Mouse (Mus musculus): ENCODE measurements around the gene Itpr1. TPM values are rescaled to one million over a fixed set of nuclear protein-coding genes. Genes with fewer than 3 reads are reported as not detected.
A peak's percentile ranks its signal among the peaks of the same experiment; 100 is the strongest.

Itpr1 gene
- total RNA-seq, 2 experiments from 2014 or later: 335 to 379 TPM

DNA sequence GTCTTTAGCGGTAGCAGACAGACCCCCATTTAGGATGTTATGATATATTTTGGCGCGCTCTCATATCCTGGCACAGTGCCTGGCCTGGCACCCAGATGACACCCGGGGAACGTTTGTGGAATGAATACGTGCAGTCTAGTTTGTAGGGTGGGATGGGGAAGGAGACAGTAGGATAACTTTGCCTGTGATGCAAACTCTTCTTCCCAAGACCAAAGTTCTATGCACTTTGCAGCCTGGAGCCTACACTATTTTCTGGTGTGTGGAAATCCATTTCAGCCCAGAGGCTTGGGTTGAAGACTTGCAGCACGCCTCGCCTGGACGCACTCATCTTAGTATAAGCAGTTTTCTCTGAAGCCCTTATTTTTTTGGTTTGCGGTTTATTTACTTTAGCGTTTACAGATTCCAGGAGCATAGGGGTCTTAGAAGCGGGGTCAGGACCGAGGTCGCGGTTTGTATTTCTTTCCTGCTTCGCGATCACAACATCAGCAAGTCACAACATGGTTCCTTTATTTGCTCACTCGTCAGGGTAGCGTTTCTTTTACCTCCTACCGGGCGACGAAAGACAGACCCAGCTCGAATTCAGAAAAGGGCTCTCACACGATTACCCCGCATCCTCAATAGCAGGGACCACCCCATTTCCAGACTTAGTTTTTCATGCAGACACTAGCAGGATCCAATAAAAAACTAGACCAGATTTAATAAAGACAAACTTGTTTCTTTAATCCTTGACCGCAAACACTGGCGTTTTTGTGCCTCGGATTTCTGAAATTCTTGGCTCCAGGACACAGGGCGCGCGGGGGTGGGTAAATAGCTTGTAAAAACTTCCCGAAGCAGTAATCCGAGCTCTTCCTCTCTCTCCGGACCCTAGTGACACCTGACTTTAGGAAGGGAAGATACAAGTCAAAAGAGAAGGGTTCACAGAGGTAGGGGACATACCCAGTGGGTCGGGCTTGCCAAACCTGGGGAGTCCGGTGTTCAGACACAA lies 708 bp upstream of the Itpr1 start:
- intact Hi-C loops (cut with DNase I): loop anchor here (5.0 kb wide), 1 partner anchor 115 kb away; no protein-coding TSS in a partner anchor
- DNase-seq (ENCODE audit: low spot score in 2 of 2): peak in 1 of 2 experiments; percentile 11

DNA sequence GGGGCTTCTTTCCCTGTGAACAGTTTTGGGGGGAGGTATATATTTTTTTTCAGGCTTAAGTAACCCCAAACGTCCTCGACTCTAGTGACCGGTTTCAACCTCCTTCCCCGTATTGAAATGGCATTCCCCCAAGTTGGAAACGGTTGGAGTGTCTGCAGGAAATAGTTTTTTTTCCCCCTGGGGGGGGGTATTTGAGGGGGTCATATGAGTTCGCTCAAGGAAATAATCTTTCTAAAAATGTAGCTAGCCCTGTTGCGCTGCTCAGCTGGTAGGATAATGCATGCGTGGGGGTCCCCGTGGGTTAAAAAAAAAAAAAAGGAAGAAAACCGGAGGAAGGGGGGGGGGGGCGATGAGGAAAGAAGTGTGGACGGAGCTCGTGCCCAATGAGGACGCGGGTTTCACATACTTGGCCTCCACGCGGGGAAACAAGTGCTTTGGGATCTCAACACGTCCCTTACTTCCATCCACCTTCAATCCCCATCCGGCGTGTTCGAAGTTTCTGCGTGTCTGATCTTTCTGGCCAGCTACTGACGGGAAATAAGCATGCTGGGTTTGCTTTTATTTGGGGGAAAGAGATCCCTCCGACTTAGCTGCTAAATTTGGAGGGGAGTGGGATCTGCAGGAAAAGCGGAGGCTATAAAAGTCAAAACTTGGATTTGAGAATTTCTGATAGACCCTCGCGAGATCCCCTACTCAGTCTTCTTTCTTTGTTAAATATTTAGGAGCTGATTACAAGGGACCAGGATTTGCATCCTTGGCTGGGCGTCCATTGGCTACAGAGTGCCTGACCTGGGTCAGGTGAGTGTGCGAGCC lies 791 bp downstream of the Itpr1 start:
- intact Hi-C loops (cut with DNase I): loop anchor here (1.0 to 5.0 kb wide), 2 partner anchors 116 to 118 kb away; no protein-coding TSS in a partner anchor
- DNase-seq (ENCODE audit: low spot score in 2 of 2): peak in 1 of 2 experiments; percentile 43

DNA sequence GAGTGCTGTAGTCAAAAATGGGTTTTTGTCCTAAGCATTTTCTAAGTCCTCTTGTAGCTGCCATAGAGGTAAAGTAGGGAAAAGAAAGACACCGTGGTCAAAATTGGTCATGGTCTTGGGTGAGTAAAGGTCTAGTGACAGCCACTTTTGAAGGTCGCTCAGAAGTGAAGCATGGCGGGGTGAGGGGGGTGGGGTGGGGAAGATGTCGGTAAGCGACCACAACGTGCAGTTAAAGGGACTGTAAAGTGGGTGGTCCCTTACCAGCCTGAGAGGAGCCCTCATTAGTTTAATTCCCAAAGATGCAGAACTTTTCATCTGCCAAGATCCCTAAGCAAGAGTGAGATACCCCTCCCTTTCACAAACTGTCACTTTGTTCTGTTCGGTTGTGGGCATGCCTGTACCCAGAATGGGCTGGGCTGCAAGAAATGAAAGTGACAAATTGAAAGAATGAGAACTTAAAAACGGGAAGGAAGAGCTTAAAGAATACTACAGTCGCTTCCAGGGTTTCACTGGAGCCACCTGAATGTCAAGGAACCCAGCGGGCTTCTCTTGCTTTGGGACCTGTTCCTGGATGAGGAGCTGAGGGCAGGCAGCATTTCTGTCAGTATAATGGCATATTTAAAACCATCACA lies 1.5 kb downstream of the Itpr1 start:
- DNase-seq (ENCODE audit: low spot score in 2 of 2): peak in 1 of 2 experiments; percentile 17
- intact Hi-C loops (cut with DNase I): loop anchor here (5.0 kb wide), 1 partner anchor 117 kb away; no protein-coding TSS in a partner anchor

DNA sequence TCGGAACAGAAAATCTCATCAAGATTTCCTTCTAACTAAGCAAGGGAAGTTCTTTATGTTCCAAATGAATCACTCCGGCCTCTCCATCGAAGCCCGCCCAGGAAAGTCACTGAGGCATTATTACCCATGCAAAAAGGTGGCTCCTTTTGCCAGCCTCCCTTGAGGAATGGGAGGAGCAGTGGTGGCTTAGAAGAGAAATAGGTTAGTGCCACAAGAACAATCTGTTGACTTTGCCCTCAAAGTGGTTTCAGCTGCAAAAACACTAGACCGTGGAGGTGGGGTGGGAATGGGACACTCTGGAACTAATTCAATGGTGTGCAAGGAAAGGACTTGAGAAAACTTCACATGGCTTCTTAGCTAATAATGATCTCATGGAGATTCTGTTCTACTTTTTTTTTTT lies 3.2 kb downstream of the Itpr1 start:
- intact Hi-C loops (cut with DNase I): no loop called here
- DNase-seq (ENCODE audit: low spot score in 2 of 2): no peak

DNA sequence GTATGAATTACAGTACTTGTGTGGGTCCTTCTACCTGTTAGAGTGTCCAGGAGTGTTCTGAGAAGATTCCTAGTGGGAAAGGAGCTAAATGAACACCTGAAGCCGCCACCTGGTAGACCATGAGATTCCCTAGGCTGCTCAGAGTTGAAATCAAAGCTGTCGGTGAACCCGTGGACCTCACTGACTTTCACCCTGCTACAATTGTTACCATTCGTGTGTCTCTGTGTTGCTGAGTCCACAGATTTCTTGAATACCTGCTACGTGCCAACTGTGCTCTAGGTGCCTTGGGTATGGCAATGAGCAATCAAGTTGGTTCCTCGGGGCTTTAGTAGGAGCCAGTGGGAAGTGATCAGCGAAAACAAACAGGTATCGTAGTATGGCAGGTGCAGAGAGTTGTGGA lies 3.9 kb downstream of the Itpr1 start:
- intact Hi-C loops (cut with DNase I): no loop called here
- DNase-seq (ENCODE audit: low spot score in 2 of 2): no peak

DNA sequence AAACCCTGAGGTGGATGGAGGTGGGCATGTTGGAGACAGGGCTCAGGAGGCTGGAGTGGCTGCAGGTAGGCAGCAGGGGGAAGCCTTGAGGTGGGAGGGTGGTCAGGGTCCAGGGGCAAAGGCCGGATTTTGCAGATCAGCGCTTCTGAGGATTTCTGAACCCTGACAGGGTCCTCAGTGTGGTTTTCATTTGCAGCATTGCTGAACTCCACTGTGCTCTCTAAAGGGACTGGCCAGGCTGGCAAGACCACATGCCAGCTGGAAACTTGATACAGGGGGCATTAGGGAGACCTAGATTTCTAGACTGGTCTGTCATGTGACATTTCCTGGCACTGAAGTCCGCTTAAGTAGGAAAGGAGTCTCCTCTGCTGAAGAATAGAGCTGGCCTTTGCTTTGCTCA lies 5.1 kb downstream of the Itpr1 start:
- DNase-seq (ENCODE audit: low spot score in 2 of 2): no peak
- intact Hi-C loops (cut with DNase I): no loop called here

DNA sequence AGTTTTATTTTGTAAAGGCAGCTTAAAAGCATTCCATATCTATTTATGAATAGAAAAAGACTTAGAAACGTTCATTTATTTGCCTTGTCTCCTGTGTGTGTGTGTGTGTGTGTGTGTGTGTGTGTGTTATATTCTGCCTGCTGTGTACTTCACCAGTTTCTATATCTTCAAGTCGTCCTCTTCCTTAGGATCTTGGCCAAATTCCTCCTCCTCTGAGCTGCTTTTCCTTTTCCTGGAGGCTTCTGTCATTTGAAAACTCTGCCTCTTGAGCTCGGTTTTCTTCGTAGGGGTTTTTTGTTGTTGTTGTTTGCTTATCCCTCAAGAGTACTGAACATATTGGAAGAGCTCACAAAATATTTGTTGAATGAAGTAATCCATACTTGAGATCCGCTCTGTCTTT lies 9.5 kb downstream of the Itpr1 start:
- peak in 1 of 2 experiments; percentile 36 for DNase-seq (ENCODE audit: low spot score in 2 of 2)
- intact Hi-C loops (cut with DNase I): no loop called here

DNA sequence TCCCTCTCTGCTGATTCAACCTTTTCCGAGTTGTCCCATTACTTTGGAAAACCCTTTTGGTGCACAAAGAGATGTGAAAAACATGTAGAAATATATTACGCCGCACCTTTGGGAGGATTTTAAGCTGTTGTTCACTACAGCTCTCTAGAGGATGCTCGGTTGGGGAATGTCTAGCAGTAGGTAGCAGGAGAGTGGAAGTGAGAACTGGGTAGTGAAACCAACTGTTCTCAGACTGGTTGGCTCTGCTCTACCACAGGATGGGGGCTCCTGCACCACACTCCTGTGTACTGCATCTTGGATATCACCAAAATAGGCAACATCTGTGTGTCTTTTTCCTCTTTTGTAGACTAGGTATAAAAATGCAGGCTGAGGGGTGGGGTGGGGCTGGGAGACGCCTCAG lies 10.0 kb downstream of the Itpr1 start:
- DNase-seq (ENCODE audit: low spot score in 2 of 2): no peak
- intact Hi-C loops (cut with DNase I): no loop called here

DNA sequence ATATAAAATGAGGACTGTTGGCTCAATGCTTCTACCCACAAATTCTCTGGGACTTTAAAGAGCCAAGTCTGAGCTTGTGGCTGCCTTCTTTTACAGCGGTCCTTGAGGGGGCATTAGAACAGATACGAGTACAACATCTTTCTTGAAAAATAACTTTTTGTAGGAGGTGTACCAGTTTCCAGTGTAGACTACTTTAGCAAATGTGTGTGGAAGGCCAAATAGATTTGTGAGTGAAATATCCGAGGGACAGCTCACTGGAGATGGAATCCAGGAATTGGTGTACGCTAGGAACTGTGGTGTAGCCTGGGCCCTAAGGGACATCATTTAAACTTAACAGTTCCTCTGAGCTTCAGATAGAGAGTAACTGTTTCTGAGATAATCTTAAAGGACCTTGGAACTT lies 11.5 kb downstream of the Itpr1 start:
- DNase-seq (ENCODE audit: low spot score in 2 of 2): no peak
- intact Hi-C loops (cut with DNase I): no loop called here

DNA sequence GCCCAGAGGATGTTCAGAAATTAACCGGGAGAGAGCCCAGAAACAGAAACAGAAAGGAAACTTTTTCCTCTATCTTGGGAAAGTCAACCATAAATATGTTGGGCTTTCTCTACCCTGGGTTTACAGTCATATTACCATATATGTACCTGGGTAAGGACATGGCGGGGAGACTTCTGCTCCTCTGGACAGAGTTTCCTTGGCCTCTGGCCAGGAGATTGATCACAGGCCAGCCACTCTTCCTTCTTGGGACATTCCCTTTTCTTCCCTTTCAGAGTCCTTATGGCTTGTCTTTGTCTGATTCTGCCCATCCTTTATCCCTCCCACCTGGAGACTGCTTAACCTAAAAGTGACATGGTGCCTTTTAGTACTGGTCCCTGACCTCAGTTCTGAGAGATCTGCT lies 12.1 kb downstream of the Itpr1 start:
- DNase-seq (ENCODE audit: low spot score in 2 of 2): no peak
- intact Hi-C loops (cut with DNase I): loop anchor here (5.0 kb wide), 1 partner anchor 117 kb away; no protein-coding TSS in a partner anchor

DNA sequence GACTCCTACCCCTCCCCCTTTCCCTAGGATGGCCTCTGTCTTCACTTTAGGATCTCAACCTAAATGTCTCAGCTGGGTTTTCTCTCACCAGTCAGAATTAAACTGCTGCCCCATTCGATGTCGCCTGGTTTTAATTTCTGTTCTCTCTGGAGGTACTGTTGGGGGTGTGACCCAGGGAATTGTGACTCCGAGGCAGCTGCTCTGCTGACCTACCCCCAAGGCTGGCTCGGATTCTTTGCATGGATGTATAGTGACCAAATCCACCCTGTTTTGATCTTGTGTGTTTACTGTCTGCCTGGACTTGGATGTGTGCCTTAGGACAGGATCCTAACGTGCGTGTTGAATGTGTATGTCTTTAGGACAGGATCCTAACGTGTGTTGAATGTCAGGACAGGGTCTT lies 13.3 kb downstream of the Itpr1 start:
- no peak for DNase-seq (ENCODE audit: low spot score in 2 of 2)
- intact Hi-C loops (cut with DNase I): loop anchor here (5.0 kb wide), 1 partner anchor 116 kb away; no protein-coding TSS in a partner anchor

DNA sequence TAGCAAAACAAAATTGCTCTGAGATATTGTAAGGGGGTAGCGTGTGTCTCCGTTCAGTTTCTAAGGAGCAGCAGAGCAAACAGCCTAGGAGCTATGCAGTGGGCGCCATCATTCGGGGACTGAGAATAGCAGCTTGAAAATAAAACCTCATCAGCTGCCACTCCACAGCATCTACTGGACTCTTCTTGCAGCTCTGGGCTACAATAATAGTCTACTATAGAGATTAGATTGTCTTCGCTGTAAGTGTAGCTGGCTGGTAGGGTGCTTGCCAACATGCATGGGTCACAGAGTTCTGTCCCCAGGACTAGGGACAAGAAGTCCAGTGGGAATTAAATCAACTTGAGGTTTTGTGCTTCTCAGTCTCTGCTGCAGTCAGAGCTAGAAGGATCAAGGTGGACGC lies 14.6 kb downstream of the Itpr1 start:
- intact Hi-C loops (cut with DNase I): loop anchor here (5.0 kb wide), 1 partner anchor 115 kb away; no protein-coding TSS in a partner anchor
- no peak for DNase-seq (ENCODE audit: low spot score in 2 of 2)

DNA sequence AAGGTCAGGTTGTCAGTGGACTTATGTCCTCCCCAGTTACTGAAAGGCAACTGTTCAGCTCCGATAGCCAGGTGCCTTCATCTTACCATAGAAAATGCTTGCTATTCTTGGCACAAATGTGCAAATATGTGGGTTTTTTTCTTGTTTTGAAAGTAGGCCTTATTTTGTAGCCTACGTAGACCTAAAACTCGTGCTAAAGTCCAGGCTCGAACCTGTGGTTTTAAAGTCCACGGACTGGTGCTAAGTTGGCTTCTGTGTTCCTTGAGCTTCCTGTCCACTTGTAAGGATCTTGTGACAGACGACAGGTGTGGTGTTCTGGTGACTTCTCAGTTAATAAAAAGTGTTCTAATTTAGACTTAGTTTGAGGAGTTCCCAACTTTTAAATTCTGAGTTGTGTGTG lies 15.2 kb downstream of the Itpr1 start:
- intact Hi-C loops (cut with DNase I): loop anchor here (5.0 kb wide), 1 partner anchor 114 kb away; no protein-coding TSS in a partner anchor
- DNase-seq (ENCODE audit: low spot score in 2 of 2): no peak

DNA sequence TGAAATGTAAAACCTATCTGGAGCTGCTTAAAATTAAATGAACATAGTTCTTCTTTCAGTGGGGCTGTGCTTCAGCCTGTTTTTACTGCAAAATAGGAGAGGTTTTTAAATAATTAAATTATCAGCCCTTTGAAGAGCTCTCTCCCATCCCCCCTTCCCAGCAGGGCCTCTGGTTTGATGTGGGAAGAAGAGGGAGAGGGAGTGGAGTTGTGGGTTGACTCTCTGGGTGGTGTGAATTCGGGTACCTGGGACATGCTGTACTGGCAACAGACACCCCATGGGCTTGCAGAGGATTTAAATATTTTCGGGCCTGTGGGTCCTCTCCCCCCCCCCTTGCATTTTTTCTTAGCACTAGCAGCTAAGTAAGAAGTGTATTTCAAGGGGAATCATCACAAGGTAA lies 15.7 kb downstream of the Itpr1 start:
- intact Hi-C loops (cut with DNase I): loop anchor here (5.0 kb wide), 1 partner anchor 114 kb away; no protein-coding TSS in a partner anchor
- DNase-seq (ENCODE audit: low spot score in 2 of 2): no peak

DNA sequence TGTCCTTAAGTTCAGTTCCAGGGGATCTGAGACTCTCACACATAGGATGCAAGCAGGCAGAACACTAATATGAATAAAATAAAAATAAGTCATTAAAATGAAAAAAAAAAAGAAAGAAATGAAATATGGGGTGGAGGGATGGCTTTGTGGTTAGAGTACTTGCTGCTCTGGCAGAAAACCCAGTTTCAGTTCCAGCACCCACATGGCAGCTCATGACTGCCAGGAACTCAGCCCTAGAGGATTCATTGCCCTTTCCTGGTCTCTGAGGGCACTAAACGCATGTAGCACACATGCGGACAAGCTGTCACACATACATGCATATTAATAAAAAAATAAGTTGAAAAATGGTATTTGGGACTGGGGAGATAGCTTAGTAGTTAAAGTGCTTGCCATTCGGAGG lies 17.7 kb downstream of the Itpr1 start:
- DNase-seq (ENCODE audit: low spot score in 2 of 2): no peak
- intact Hi-C loops (cut with DNase I): no loop called here

DNA sequence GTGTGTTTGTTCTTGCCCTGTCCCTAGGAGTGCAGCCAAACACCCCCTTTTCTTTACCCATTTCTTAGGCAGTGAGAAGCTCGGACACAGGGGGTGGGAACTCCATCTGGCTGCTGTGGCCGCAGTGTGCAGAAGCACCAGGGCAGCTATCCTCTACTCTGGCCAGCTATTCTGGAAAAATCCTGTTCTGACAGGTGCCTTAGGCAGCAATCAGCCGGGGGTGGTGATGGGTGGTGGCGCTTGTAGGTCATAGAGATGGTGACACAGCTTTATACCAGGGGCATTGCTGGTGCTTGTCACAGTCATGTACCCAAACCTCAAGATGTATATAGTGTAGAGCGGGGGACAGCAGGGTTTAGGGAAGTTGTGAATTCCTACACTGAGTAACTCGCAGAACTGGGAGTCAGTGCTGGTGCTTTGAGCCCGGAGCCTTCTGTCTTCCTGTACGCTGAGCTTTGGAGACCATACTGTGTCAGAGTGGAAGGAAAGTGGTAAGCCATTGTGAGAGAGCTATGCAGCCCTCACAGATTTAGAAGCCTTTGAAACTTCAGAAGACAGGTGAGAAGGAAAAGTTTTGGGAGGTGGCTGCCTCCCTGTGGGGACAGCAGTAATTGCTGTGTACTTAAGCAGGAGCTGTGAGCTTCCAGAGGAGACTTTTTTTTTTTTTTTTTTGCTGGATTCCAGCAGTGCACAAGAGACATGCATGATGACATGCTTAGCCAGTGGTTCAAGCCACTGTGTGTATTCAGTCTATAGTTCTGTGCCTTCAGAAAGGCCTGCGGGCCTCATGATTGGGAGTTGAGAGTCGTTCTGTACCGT lies 19.2 kb downstream of the Itpr1 start:
- DNase-seq (ENCODE audit: low spot score in 2 of 2): no peak
- intact Hi-C loops (cut with DNase I): no loop called here

DNA sequence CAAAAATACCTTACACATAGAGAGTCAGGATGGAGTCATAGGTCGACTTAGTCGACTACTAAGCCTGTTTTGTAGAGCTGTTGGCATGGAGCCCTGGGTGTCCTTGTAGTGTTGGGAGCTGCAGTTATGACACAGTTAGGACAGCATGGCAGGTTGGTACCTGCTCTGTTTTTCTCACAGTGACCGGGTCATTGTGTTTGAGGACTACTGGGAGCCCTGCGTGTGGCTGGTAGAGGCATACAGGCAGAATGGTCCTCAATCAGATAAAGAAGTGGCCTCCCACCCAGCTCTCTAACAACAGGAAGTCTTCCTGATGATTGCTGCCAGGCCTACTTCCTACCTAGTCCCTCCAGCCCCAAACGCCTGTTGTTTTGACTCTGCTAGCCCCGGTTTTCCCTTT lies 20.2 kb downstream of the Itpr1 start:
- intact Hi-C loops (cut with DNase I): no loop called here

DNA sequence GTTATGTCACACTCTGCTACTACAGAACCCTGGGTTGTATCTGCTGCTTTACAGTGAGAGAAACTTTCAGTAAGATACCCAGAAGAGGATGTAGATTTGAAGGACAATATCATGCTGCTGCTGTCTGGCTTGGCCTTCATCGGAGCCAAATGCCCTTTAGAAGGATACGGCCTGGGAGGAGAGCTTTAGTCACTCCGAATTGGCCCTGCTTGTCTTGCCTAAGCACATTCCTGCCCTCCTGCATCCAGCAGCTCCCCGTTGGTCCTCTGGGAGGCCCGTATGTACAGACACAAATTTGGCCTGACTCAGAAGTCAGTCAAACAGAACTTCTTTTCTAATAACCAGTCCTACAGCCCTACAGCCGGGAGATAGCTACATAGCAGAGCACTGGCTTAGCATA lies 21.6 kb downstream of the Itpr1 start:
- intact Hi-C loops (cut with DNase I): no loop called here
- DNase-seq (ENCODE audit: low spot score in 2 of 2): no peak

More for the DNA sequence above, 20.2 kb downstream of the Itpr1 start:
- no peak for DNase-seq (ENCODE audit: low spot score in 2 of 2)

DNA sequence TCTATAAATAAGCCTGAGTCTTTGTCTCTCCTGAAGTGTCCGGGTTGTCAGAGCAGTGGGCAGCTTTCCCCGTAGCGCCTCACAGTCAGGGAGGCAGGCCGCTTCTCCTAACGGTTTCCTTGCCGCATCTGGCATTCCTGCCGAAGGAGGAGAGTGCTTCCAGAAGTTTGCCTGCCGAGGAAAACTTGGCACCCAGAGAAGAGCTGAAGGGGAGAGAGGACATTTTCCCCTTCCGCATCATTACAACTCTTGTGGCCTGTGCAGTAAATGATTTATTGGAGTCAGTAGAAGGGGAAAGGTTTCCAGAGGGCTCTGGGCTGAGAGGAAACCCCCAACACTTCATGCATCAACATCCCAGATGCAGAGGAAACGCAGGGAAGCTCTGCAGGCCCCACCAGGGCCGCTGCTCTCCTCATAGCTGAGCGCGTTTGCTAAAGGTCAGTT lies 22.8 kb downstream of the Itpr1 start:
- intact Hi-C loops (cut with DNase I): loop anchor here (5.0 kb wide), 1 partner anchor 87 kb away; no protein-coding TSS in a partner anchor
- peak in 1 of 2 experiments; percentile 22 for DNase-seq (ENCODE audit: low spot score in 2 of 2)
